Mouse (Mus musculus) bone marrow, adult 2 months (tissue): ENCODE measurements around the gene Tnni3k. TPM values are rescaled to one million over a fixed set of nuclear protein-coding genes. Genes with fewer than 3 reads are reported as not detected.

Experiments used
- H3K27ac ChIP-seq: fragments of 200-500 bp; 2 replicates; pipeline ENCODE4 v1.5.1; 2012; ENCODE audit warnings: low read depth, mild to moderate bottlenecking, control low read depth, inconsistent platforms, low read length; ENCODE audit not compliant: control insufficient read depth, poor library complexity, insufficient read depth
- H3K4me1 ChIP-seq: fragments of 200-500 bp; 2 replicates; pipeline ENCODE4 v1.6.1; 2011; ENCODE audit warnings: low read length; ENCODE audit not compliant: control insufficient read depth, insufficient read depth
- H3K4me3 ChIP-seq: fragments of 200-500 bp; replicated peaks from 2 replicates; pipeline ENCODE3; 2011; ENCODE audit warnings: mild to moderate bottlenecking, low read depth, low read length, control low read depth; ENCODE audit not compliant: control insufficient read depth
- CTCF ChIP-seq: fragments of 200-500 bp; IDR thresholded peaks from 2 replicates; pipeline ENCODE4 v1.5.1; 2011; ENCODE audit warnings: low read length, control low read depth; ENCODE audit not compliant: control insufficient read depth, insufficient read depth
- POLR2A ChIP-seq: fragments of 200-500 bp; IDR thresholded peaks from 2 replicates; pipeline ENCODE4 v1.6.1; 2011; ENCODE audit warnings: low read depth, mild to moderate bottlenecking, control low read depth, low read length, borderline replicate concordance; ENCODE audit not compliant: control insufficient read depth
- WGBS: fragments of 180-500 bp; shearing (Covaris S2); methylation state at CpG from one replicate; pipeline ENCODE4 v1.1.7; 2018; 5-methylcytosine and 5-hydroxymethylcytosine counted together
- polyA plus RNA-seq: library from polyadenylated mRNA; stranded (reverse); fragments of >200 nt; gene quantifications from 2 replicates; pipeline ENCODE4 v1.2.4, GENCODE M21; 2011; ENCODE audit warnings: low replicate concordance; ENCODE audit not compliant: missing spikeins, insufficient read depth, insufficient read length

Tnni3k gene
- polyA plus RNA-seq, 1 experiment, result not detected

DNA sequence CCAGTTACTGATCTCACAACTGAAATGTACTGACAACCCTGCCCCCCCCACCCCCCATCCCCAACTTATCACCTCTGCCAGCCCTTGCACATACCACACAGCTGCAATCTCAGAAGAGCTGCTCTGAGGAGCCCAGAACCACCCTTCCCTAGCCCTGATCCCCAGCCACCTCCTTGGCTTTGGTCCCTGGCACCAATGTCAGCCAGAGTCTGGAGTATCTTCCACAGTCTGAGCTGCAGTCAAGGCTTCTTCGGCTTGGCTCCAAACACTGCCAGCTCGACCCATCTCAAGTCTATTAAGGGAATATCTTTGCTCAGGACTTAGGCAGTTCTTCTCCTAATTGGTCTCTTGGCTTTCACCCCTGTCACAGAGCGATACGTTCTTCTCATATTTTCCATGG, 261.6 kb downstream of the Tnni3k start:
- H3K4me1 ChIP-seq, result no peaks in the 10 kb centered on the region
- no peak for TF ChIP-seq POLR2A
- no peak for TF ChIP-seq CTCF
- H3K4me3 ChIP-seq, result no peak overlapping the region
- WGBS, result 76% methylated on average over 4 of the region's 4 CpGs
- no peak overlapping the region for H3K27ac ChIP-seq

DNA sequence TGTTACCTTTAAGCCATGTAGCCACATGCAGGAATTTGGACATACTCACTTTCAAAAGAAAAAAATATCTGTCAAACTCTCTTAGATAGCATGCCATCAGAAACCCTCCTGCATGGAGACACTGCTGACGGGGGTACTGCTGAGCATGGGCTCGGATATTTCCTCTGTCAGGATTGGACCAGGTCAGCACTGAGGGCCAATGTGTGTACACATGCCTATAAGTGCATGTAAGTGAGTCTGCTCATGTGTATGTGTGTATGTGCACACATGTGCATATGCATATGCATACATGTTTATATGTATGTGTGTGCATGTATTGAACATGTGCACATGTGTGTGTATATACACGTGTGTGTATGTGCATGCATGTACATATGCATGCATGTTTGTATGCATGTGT, 267.6 kb downstream of the Tnni3k start:
- no peak overlapping the region for H3K27ac ChIP-seq
- 60% methylated on average over 3 of the region's 3 CpGs for WGBS
- TF ChIP-seq POLR2A (no peak), CTCF (no peak)
- no peak overlapping the region for H3K4me3 ChIP-seq
- no peaks in the 10 kb centered on the region for H3K4me1 ChIP-seq

DNA sequence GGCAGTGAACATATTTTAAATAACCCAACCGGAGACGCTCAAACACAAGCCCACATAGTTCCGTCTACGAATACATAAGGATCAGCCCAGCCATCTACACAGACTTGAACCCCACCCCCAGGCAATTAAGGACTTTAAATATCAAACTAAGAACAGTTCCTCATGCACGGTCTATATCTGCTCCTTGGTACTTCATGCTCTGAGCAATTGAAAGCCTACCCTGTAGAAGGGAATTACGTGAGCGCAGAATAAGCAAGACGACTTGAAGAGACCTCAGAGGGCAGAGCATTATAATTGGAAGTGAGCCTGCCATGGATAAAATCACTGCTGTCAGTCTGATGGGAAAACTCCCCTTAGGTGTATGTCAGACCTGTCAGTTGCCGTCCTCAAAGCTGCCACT, 268.9 kb downstream of the Tnni3k start:
- no peak for TF ChIP-seq POLR2A
- 88% methylated on average over 9 of the region's 9 CpGs for WGBS
- H3K4me3 ChIP-seq, result no peak overlapping the region

DNA sequence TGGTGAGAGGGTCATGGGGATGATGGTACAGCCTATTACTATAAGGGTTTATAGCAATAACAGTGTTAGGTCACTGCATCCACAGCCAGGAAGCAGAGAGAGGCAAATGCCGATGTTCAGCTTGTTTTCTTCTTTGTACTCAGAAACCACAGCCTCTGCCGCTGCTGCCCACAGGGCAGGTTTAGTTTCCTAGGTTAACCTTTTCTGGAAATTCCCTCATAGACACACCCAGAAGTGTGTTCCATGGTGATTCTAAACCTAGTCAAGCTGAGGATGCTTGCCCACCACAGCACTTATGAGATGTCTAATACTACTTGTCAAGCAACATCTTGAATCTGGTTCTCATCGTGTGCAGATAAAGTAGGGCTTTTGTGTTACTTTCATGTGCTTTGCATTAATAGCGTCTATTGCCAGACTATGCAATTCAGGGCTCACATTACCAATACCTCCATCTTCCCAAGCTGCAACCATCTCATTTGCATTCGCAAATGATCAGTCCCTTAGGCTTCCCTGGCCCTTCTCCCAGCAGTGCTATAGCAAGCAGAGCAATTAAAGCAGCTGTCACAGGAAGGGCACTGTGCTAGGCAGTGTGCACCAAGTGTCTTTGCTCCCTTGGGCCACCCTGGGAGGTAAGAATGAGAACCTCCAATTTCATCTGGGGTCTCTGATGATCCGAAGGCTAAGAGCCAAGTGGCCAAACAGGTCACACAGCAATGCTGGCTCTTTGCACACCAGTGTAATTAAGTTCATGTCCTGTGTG, 276.2 kb downstream of the Tnni3k start:
- no peak overlapping the region for H3K27ac ChIP-seq
- no peaks in the 10 kb centered on the region for H3K4me1 ChIP-seq
- 52% methylated on average over 6 of the region's 6 CpGs for WGBS
- TF ChIP-seq CTCF (no peak), POLR2A (no peak)
- no peak overlapping the region for H3K4me3 ChIP-seq

More for the DNA sequence above, 268.9 kb downstream of the Tnni3k start:
- Histone ChIP-seq H3K27ac (no peak overlapping the region), H3K4me1 (no peaks in the 10 kb centered on the region)

DNA sequence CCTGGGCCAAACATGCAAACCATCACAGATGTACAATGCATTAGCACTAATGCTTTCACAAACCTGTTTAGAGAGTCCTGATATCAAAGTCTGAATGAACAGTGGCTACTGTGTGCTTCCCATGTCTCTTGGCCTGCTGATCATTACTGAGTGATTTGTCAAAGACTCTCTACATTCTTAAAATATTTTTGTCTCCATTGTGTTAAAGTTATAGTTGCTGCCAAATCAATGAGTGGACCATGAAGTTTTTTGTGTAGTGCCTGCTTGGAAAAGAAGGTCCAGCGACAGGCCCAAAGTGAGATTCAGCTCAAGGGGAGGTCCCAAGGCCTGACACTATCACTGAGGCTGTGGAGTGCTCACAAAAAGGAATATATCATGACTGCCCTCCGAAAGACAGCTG, 283.6 kb downstream of the Tnni3k start:
- WGBS, result 75% methylated on average over 2 of the region's 2 CpGs
- H3K4me3 ChIP-seq, result no peak overlapping the region
- no peaks in the 10 kb centered on the region for H3K4me1 ChIP-seq
- H3K27ac ChIP-seq, result no peak overlapping the region
- TF ChIP-seq POLR2A, result no peak
- TF ChIP-seq CTCF, result no peak

DNA sequence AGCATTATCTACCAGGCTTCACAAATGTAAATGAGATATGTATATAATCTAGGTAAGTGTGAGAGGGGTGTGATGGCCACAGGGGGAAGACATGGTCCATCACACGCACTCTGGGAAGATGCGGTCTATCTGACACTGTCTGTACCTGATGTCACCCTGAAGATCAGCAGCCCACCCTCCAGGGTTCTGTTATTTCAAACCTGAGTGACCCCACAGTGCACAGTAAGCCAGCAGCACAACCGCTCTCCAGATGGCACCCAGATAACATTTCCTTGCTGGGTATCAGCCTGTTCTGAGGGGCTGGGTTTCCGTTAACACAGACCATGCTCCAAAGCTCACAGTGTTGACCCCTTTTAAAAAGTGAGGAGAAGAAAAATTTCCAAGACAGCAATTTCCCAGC, 288.9 kb downstream of the Tnni3k start:
- WGBS, result 83% methylated on average over 4 of the region's 4 CpGs
- Histone ChIP-seq H3K27ac (no peak overlapping the region), H3K4me1 (no peaks in the 10 kb centered on the region), H3K4me3 (no peak overlapping the region)
- no peak for TF ChIP-seq CTCF
- TF ChIP-seq POLR2A, result no peak

DNA sequence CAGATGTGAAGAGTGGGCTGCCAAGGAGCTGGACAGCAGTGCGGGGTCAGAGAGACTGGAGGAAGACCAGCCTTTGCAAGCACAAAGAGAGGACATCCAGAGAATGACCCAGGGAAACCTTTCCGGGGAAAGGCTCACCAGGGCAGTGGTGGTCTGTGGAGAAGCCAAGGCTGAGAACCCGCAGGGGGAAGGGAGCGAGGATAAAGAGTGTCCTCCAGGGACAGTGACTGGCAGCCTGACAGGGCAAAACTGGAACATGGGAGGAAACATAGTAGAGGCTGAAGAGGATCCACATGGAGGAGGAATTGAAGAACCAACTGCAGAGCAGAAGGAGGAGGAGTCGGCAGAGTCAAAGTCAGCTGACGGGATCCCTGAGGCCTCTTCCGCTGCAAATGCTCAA, 291.1 kb downstream of the Tnni3k start:
- Histone ChIP-seq H3K4me3 (no peak overlapping the region), H3K4me1 (no peaks in the 10 kb centered on the region), H3K27ac (no peak overlapping the region)
- TF ChIP-seq POLR2A, result no peak
- TF ChIP-seq CTCF, result no peak
- 74% methylated on average over 7 of the region's 7 CpGs for WGBS

DNA sequence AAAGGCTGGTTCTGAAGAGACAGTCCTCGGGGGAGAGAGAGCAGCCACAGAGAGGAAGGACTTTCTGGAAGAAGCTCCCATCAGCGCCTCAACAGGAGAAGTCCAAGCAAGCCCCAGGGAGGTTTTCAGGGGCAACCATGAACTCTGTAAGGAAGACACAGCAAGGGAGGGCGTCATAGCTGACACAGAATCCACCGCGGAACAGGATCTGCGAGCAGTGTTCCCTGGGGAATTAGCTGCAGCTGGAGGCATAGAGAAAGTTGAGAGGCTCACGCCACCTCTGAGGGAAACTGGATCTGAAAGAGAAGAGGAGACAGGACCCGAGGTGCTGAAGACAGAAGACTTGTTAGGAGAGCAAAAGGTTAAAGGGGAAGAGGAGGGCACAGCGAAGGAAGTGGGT, 291.8 kb downstream of the Tnni3k start:
- no peak overlapping the region for H3K27ac ChIP-seq
- no peaks in the 10 kb centered on the region for H3K4me1 ChIP-seq
- TF ChIP-seq CTCF, result no peak
- no peak for TF ChIP-seq POLR2A
- no peak overlapping the region for H3K4me3 ChIP-seq
- WGBS, result 65% methylated on average over 9 of the region's 9 CpGs

DNA sequence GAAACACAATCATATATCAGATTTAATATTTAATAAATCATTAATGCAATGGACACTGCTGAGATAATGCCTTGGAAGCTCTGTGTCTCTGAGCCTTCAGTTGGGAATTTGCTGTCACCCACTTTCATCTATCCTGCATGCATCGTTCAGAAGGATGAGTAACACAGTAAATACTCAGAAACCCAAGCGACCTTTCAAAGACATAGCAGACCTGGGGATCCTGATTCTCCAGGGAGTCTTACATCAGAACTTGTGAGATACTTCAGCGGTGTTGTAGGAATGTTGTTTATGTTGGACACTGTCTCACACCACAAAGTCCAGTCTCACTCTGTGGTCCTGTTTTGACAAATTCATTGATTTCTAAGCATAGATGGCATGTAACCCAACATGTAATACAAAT, 294.1 kb downstream of the Tnni3k start:
- TF ChIP-seq POLR2A (no peak), CTCF (no peak)
- Histone ChIP-seq H3K27ac (no peak overlapping the region), H3K4me1 (no peaks in the 10 kb centered on the region), H3K4me3 (no peak overlapping the region)
- WGBS, result 79% methylated on average over 3 of the region's 3 CpGs
